Mouse (Mus musculus) right cerebral cortex, adult 18-20 months (tissue): ENCODE data around the gene BC005537.
A peak's percentile ranks its signal among the peaks of the same experiment; 100 is the strongest.

Source experiments
- DNase-seq: peaks from one replicate; pipeline ENCODE4 v3.0.0; 2022; ENCODE audit warnings: mixed read lengths

The BC005537 gene

GRCm38 (mm10) chr13:24849318-24849717 lies 47.9 kb downstream of the BC005537 start:
- no peak for DNase-seq

- no peak for DNase-seq
Observed at GRCm38 (mm10) chr13:24851989-24852388, 50.5 kb downstream of the BC005537 start.

GRCm38 (mm10) chr13:24852570-24852969 lies 51.1 kb downstream of the BC005537 start:
- DNase-seq = no peak

GRCm38 (mm10) chr13:24859115-24859514 lies 57.7 kb downstream of the BC005537 start:
- no peak for DNase-seq

GRCm38 (mm10) chr13:24861084-24861483 lies 59.6 kb downstream of the BC005537 start:
- DNase-seq = no peak

GRCm38 (mm10) chr13:24862021-24862420 lies 60.6 kb downstream of the BC005537 start:
- DNase-seq = no peak

GRCm38 (mm10) chr13:24862520-24862919 lies 61.1 kb downstream of the BC005537 start:
- DNase-seq = peak; percentile 48
